Mouse (Mus musculus) small intestine, adult 2 months (tissue): ENCODE data around the gene Fuca1.

Experiments used
- CTCF ChIP-seq: fragments of 200-500 bp; IDR thresholded peaks from 2 replicates; pipeline ENCODE4 v1.5.1; 2012; ENCODE audit warnings: low read depth, mild to moderate bottlenecking, control low read depth, inconsistent platforms, low read length, moderate library complexity, mixed read lengths; ENCODE audit not compliant: insufficient replicate concordance, insufficient read length; ENCODE audit errors: extremely low read depth
- POLR2A ChIP-seq: fragments of 200-500 bp; IDR thresholded peaks from 2 replicates; pipeline ENCODE4 v1.6.1; 2012; ENCODE audit warnings: low read depth, mild to moderate bottlenecking, control low read depth, inconsistent platforms, low read length, moderate library complexity

- TF ChIP-seq POLR2A, result no peak
- TF ChIP-seq CTCF, result no peak
Measured at GRCm38 (mm10) chr4:135929828-135930227, 9.3 kb downstream of the Fuca1 start.
